Mouse (Mus musculus): ENCODE results near the gene Clpsl2.

GRCm38 (mm10) chr17:28567541-28567940 lies 18.3 kb downstream of the Clpsl2 start:
- TF ChIP-seq ZNF384 (IDR thresholded peaks at IDR 0.05; ENCODE audit: low read depth, low read length) (no peak), ZC3H11A (IDR thresholded peaks at IDR 0.05; ENCODE audit: borderline replicate concordance, low read depth, low read length) (no peak), MAFK (IDR thresholded peaks at IDR 0.05; ENCODE audit: insufficient read depth, low read depth, low read length) (0 out of 2 replicates have a peak, but pooled peaks have one; percentile 11), CHD2 (IDR thresholded peaks at IDR 0.05; ENCODE audit: low read depth, low read length) (no peak), HCFC1 (IDR thresholded peaks at IDR 0.05; ENCODE audit: borderline replicate concordance, insufficient read depth, low read length) (no peak)
